Mouse (Mus musculus): ENCODE results near the gene Cpm. TPM values are rescaled to one million over a fixed set of nuclear protein-coding genes. Genes with fewer than 3 reads are reported as not detected.

Cpm gene
- total and polyA plus RNA-seq, 2 experiments = 0.80 to 1.4 TPM

GRCm38 (mm10) chr10:117668546-117669300 is 39.4 kb downstream of the Cpm start:
- Histone ChIP-seq H3K79me2 (ENCODE audit: control insufficient read depth, insufficient read depth, low read length) (no peaks in the 10 kb centered on the region), H3K27me3 (ENCODE audit: control insufficient read depth, insufficient read depth, low read length) (no peaks in the 10 kb centered on the region), H3K4me1 (ENCODE audit: control insufficient read depth, insufficient read depth, low read length) (peaks cover 4% of the 10 kb centered on the region; the same call in 1 of the 2 replicates), H3K9ac (ENCODE audit: low read depth, low read length) (no peak overlapping the region), H3K27ac (replicated peaks; ENCODE audit: insufficient read depth, low read depth, low read length) (no peak overlapping the region), H3K4me3 (ENCODE audit: insufficient read depth, low read depth, low read length) (no peak overlapping the region), H3K36me3 (ENCODE audit: control insufficient read depth, insufficient read depth, low read length) (no peaks in the 10 kb centered on the region)
- WGBS = 92% methylated on average over 10 of the region's 10 CpGs
- no peak for TF ChIP-seq POLR2A (IDR thresholded peaks at IDR 0.05; ENCODE audit: extremely low read depth, insufficient read depth, low read length)
- no peak for TF ChIP-seq CTCF (IDR thresholded peaks at IDR 0.05; ENCODE audit: low read depth, low read length)
- no peak for DNase-seq (ENCODE audit: extremely low read depth, low read depth, low spot score)

DNA sequence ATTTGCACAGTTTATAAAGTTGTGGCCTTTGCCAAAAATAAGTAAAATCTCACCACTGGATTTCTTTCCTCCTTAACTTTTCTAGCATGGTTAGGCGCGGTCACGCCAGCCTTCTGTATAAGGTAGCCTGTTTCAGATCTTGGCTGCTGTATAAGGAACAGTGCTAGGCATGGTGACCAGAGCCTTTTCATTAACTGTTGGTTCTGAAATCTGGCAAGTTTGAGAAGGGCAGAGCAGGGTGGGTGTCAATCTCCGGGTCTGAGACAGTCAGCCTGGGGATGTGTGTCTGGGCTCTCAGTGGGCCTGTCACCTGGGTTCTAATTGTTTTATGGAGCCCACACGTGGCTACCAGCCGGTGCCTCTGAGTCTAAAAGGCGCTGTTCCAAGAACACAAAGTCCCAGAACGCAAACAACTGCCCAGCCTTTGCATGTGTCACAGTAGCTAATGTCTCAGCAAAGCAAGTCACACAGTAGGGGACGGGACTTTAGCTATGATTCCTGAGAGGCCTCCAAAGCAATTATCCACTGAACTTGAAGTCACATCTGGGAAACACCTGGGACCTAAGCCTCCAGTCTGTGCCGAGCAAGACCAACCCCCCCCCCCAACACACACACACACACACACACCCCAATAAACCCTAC is 40.3 kb downstream of the Cpm start:
- no peaks in the 10 kb centered on the region for H3K27me3 ChIP-seq (ENCODE audit: control insufficient read depth, insufficient read depth, low read length)
- TF ChIP-seq POLR2A (IDR thresholded peaks at IDR 0.05; ENCODE audit: extremely low read depth, insufficient read depth, low read length) = no peak
- TF ChIP-seq CTCF (IDR thresholded peaks at IDR 0.05; ENCODE audit: low read depth, low read length) = no peak
- peak overlapping the region; percentile 60 for H3K27ac ChIP-seq (replicated peaks; ENCODE audit: insufficient read depth, low read depth, low read length)
- H3K36me3 ChIP-seq (ENCODE audit: control insufficient read depth, insufficient read depth, low read length) = no peaks in the 10 kb centered on the region
- DNase-seq (ENCODE audit: extremely low read depth, low read depth, low spot score) = peak; percentile 85
- H3K79me2 ChIP-seq (ENCODE audit: control insufficient read depth, insufficient read depth, low read length) = no peaks in the 10 kb centered on the region
- H3K9ac ChIP-seq (ENCODE audit: low read depth, low read length) = no peak overlapping the region
- peaks cover 4% of the 10 kb centered on the region; the same call in 1 of the 2 replicates for H3K4me1 ChIP-seq (ENCODE audit: control insufficient read depth, insufficient read depth, low read length)
- no peak overlapping the region for H3K4me3 ChIP-seq (ENCODE audit: insufficient read depth, low read depth, low read length)
- WGBS = 55% methylated on average over 10 of the region's 10 CpGs

DNA sequence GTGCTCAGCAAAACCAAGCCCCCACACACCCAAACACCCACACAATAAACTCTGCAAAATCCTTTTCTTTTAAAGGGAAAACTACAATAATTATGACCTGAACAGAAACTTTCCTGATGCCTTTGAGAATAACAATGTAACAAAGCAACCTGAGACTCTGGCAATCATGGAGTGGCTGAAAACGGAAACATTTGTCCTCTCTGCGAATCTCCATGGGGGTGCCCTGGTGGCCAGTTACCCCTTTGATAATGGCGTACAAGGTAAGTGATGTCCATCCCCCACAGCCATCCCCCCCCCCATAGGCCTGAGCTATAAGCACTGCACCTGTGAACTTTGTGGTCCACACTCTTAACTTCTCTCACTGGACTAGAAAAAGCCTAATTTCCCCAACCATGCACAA is 40.8 kb downstream of the Cpm start:
- H3K36me3 ChIP-seq (ENCODE audit: control insufficient read depth, insufficient read depth, low read length) = no peaks in the 10 kb centered on the region
- TF ChIP-seq POLR2A (IDR thresholded peaks at IDR 0.05; ENCODE audit: extremely low read depth, insufficient read depth, low read length) = no peak
- no peak for TF ChIP-seq CTCF (IDR thresholded peaks at IDR 0.05; ENCODE audit: low read depth, low read length)
- peak overlapping the region; percentile 60 for H3K27ac ChIP-seq (replicated peaks; ENCODE audit: insufficient read depth, low read depth, low read length)
- no peak for DNase-seq (ENCODE audit: extremely low read depth, low read depth, low spot score)
- H3K79me2 ChIP-seq (ENCODE audit: control insufficient read depth, insufficient read depth, low read length) = no peaks in the 10 kb centered on the region
- no peak overlapping the region for H3K4me3 ChIP-seq (ENCODE audit: insufficient read depth, low read depth, low read length)
- H3K27me3 ChIP-seq (ENCODE audit: control insufficient read depth, insufficient read depth, low read length) = no peaks in the 10 kb centered on the region
- peaks cover 2% of the 10 kb centered on the region; the same call in 1 of the 2 replicates for H3K4me1 ChIP-seq (ENCODE audit: control insufficient read depth, insufficient read depth, low read length)
- WGBS = 91% methylated on average over 3 of the region's 3 CpGs
- no peak overlapping the region for H3K9ac ChIP-seq (ENCODE audit: low read depth, low read length)

- H3K36me3 ChIP-seq (ENCODE audit: control insufficient read depth, insufficient read depth, low read length) = no peaks in the 10 kb centered on the region
- H3K9ac ChIP-seq (ENCODE audit: low read depth, low read length) = no peak overlapping the region
- peaks cover 2% of the 10 kb centered on the region; the same call in 1 of the 2 replicates for H3K4me1 ChIP-seq (ENCODE audit: control insufficient read depth, insufficient read depth, low read length)
- no peak overlapping the region for H3K27ac ChIP-seq (replicated peaks; ENCODE audit: insufficient read depth, low read depth, low read length)
- no peaks in the 10 kb centered on the region for H3K79me2 ChIP-seq (ENCODE audit: control insufficient read depth, insufficient read depth, low read length)
- no peak for TF ChIP-seq CTCF (IDR thresholded peaks at IDR 0.05; ENCODE audit: low read depth, low read length)
- no peak for TF ChIP-seq POLR2A (IDR thresholded peaks at IDR 0.05; ENCODE audit: extremely low read depth, insufficient read depth, low read length)
- no peak for DNase-seq (ENCODE audit: extremely low read depth, low read depth, low spot score)
- no peak overlapping the region for H3K4me3 ChIP-seq (ENCODE audit: insufficient read depth, low read depth, low read length)
- no peaks in the 10 kb centered on the region for H3K27me3 ChIP-seq (ENCODE audit: control insufficient read depth, insufficient read depth, low read length)
- WGBS = 90% methylated on average over 5 of the region's 5 CpGs
These were observed 41.5 kb downstream of the Cpm start for GRCm38 (mm10) chr10:117670791-117671190.

DNA sequence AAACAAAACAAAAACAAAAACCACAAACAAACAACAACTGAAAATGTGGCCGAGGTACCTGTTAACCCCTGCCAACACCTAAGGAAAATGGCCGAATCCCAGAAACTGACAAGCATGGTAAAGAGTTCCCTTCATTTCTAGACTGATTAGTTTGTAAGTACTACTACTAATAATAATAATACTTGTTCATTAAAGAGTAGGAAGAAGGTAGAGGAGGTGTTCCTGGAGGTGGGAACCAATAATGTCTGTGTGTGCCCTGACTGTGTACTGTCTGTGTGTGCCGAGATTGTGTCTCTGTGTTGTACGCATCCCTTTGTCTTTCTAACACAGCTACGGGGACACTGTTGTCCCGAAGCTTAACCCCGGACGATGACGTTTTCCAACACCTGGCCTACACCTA is 42.0 kb downstream of the Cpm start:
- H3K36me3 ChIP-seq (ENCODE audit: control insufficient read depth, insufficient read depth, low read length) = no peaks in the 10 kb centered on the region
- no peaks in the 10 kb centered on the region for H3K27me3 ChIP-seq (ENCODE audit: control insufficient read depth, insufficient read depth, low read length)
- H3K79me2 ChIP-seq (ENCODE audit: control insufficient read depth, insufficient read depth, low read length) = no peaks in the 10 kb centered on the region
- no peak overlapping the region for H3K27ac ChIP-seq (replicated peaks; ENCODE audit: insufficient read depth, low read depth, low read length)
- no peak overlapping the region for H3K4me3 ChIP-seq (ENCODE audit: insufficient read depth, low read depth, low read length)
- WGBS = 93% methylated on average over 9 of the region's 9 CpGs
- peaks cover 2% of the 10 kb centered on the region; the same call in 1 of the 2 replicates for H3K4me1 ChIP-seq (ENCODE audit: control insufficient read depth, insufficient read depth, low read length)
- DNase-seq (ENCODE audit: extremely low read depth, low read depth, low spot score) = no peak
- no peak for TF ChIP-seq CTCF (IDR thresholded peaks at IDR 0.05; ENCODE audit: low read depth, low read length)
- TF ChIP-seq POLR2A (IDR thresholded peaks at IDR 0.05; ENCODE audit: extremely low read depth, insufficient read depth, low read length) = no peak
- no peak overlapping the region for H3K9ac ChIP-seq (ENCODE audit: low read depth, low read length)

All from liver, adult 2 months (tissue).